Mouse (Mus musculus) myocyte (in vitro differentiated cells): ENCODE results near the gene St3gal3. TPM values are rescaled to one million over a fixed set of nuclear protein-coding genes. Genes with fewer than 3 reads are reported as not detected.

Experiments used
- H3K27me3 ChIP-seq: one replicate; pipeline ENCODE4 v1.6.1; 2011; ENCODE audit not compliant: control insufficient read depth, insufficient read depth, insufficient read length
- H3K36me3 ChIP-seq: one replicate; pipeline ENCODE4 v1.6.1; 2011; ENCODE audit not compliant: control insufficient read depth, insufficient read depth
- H3K4me2 ChIP-seq: one replicate; pipeline ENCODE4 v1.6.1; 2011; ENCODE audit warnings: low read depth, control low read depth
- H3K4me3 ChIP-seq: one replicate; pipeline ENCODE4 v1.5.1; 2011; ENCODE audit warnings: mild to moderate bottlenecking, control low read depth, moderate library complexity
- H3K79me2 ChIP-seq: one replicate; pipeline ENCODE4 v1.6.1; 2011; ENCODE audit not compliant: control insufficient read depth, insufficient read depth
- H3ac ChIP-seq: one replicate; pipeline ENCODE4 v1.6.1; 2011; ENCODE audit not compliant: control insufficient read depth, insufficient read length
- CEBPB ChIP-seq: IDR thresholded peaks from 2 replicates; pipeline ENCODE4 v1.6.1; 2011; ENCODE audit warnings: mild to moderate bottlenecking, moderate library complexity; ENCODE audit not compliant: poor library complexity, insufficient read depth, severe bottlenecking
- E2F4 ChIP-seq: IDR thresholded peaks from one replicate; pipeline ENCODE4 v1.6.1; 2011; ENCODE audit warnings: mild to moderate bottlenecking, control low read depth, moderate library complexity; ENCODE audit not compliant: insufficient read depth
- MAX ChIP-seq: IDR thresholded peaks from one replicate; pipeline ENCODE4 v1.6.1; 2011; ENCODE audit warnings: low read depth, mild to moderate bottlenecking, control low read depth
- MYOD1 ChIP-seq, 3 experiments: IDR thresholded peaks; one replicate each; pipeline ENCODE4 v1.6.1; 2011; ENCODE audit warnings: control low read depth in 2 of 3, low read depth in 2 of 3, mild to moderate bottlenecking in 2 of 3, moderate library complexity in 1 of 3; ENCODE audit not compliant: insufficient read length in 2 of 3, control insufficient read depth in 1 of 3
- MYOG ChIP-seq, 3 experiments: IDR thresholded peaks; one replicate each; pipeline ENCODE4 v1.6.1; 2011; ENCODE audit warnings: control low read depth in 2 of 3, low read depth in 2 of 3, mild to moderate bottlenecking in 2 of 3; ENCODE audit not compliant: insufficient read length in 2 of 3, control insufficient read depth in 1 of 3, insufficient read depth in 1 of 3
- POLR2A ChIP-seq: IDR thresholded peaks from one replicate; pipeline ENCODE4 v1.6.1; 2011; ENCODE audit warnings: low read depth, mild to moderate bottlenecking, control low read depth, moderate library complexity; ENCODE audit not compliant: insufficient read length
- POLR2AphosphoS2 ChIP-seq: IDR thresholded peaks from one replicate; pipeline ENCODE4 v1.6.1; 2011; ENCODE audit warnings: low read depth, control low read depth; ENCODE audit not compliant: insufficient read length
- REST ChIP-seq: IDR thresholded peaks from one replicate; pipeline ENCODE4 v1.6.1; 2011; ENCODE audit warnings: mild to moderate bottlenecking, control low read depth, moderate library complexity; ENCODE audit not compliant: insufficient read depth, insufficient read length
- SRF ChIP-seq: IDR thresholded peaks from one replicate; pipeline ENCODE4 v1.6.1; 2011; ENCODE audit warnings: low read depth; ENCODE audit not compliant: control insufficient read depth, insufficient read length
- TCF12 ChIP-seq: IDR thresholded peaks from one replicate; pipeline ENCODE4 v1.6.1; 2011; ENCODE audit warnings: mild to moderate bottlenecking, control low read depth; ENCODE audit not compliant: poor library complexity, insufficient read depth, severe bottlenecking
- TCF3 ChIP-seq: IDR thresholded peaks from one replicate; pipeline ENCODE4 v1.6.1; 2011; ENCODE audit warnings: low read depth, control low read depth; ENCODE audit not compliant: insufficient read length
- USF1 ChIP-seq: IDR thresholded peaks from one replicate; pipeline ENCODE4 v1.6.1; 2011; ENCODE audit warnings: low read depth, mild to moderate bottlenecking, control low read depth, moderate library complexity
- polyA plus RNA-seq: library from polyadenylated mRNA; unstranded; fragments of >200 nt; fragmentation: generic; extraction: Trizol; gene quantifications from one replicate; pipeline ENCODE4 v1.2.1, GENCODE M21; 2012; ENCODE audit warnings: missing spikeins

Gene St3gal3
- polyA plus RNA-seq, 1 experiment: 45.1 TPM

DNA sequence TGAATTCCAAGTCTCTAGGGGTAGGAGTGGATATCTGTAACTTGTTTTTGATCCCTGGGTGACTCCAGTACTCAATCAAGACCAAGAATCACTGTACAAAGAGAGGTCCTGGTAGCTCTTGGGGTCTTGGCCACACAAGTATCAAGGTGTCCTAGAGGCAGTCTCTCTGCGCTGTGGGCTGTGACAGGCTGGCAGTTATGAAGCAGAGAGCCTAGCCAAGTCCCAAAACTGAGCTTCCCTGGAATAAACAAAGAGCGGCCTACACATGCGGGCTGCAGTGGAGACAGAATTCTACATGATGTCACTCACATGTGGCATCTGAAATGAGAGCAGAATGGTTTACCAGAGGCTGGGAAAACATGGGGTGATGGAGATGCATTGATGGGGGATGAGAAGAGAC is 111.9 kb downstream of the St3gal3 start:
- H3K27me3 ChIP-seq: no peaks in the 10 kb centered on the region
- H3K4me3 ChIP-seq: no peak overlapping the region
- no peak overlapping the region for H3K4me2 ChIP-seq
- H3K79me2 ChIP-seq: no peaks in the 10 kb centered on the region
- no peak overlapping the region for H3ac ChIP-seq
- TF ChIP-seq E2F4 (no peak), TCF12 (no peak), MAX (no peak), TCF3 (no peak), REST (no peak), MYOG (IDR thresholded peaks at IDR 0.05; ENCODE audit: control insufficient read depth in 1 of 3, insufficient read depth in 1 of 3, insufficient read length in 2 of 3, low read depth in 2 of 3) (no peak), CEBPB (no peak), USF1 (no peak), MYOD1 (IDR thresholded peaks at IDR 0.05; ENCODE audit: control insufficient read depth in 1 of 3, insufficient read length in 2 of 3, low read depth in 2 of 3) (no peak), SRF (no peak), POLR2AphosphoS2 (no peak)
- H3K36me3 ChIP-seq: no peaks in the 10 kb centered on the region

DNA sequence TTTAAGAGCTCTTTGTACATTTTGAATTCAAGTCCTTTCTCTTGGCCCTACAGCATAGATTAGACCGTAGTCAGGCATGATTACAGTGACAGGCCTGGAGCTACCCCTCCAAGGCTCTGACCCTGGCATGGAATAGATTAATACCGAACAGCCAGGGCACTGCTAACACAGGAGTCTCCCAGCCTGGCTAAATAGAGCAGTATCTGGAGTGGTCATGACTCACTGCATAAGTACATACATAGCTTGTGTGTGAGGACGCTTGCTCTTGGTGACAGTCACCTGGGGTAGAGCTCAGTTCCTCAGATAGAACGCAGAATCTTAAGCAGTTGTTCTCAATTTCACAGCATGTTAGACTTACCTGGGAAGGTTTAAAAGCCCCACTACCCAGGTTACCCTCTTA is 112.3 kb downstream of the St3gal3 start:
- H3K79me2 ChIP-seq: no peaks in the 10 kb centered on the region
- H3K4me2 ChIP-seq: no peak overlapping the region
- no peak for TF ChIP-seq MAX
- no peak for TF ChIP-seq USF1
- no peak for TF ChIP-seq TCF12
- TF ChIP-seq SRF: no peak
- TF ChIP-seq POLR2AphosphoS2: no peak
- no peak for TF ChIP-seq CEBPB
- H3ac ChIP-seq: no peak overlapping the region
- H3K36me3 ChIP-seq: no peaks in the 10 kb centered on the region
- no peak overlapping the region for H3K4me3 ChIP-seq
- H3K27me3 ChIP-seq: no peaks in the 10 kb centered on the region

DNA sequence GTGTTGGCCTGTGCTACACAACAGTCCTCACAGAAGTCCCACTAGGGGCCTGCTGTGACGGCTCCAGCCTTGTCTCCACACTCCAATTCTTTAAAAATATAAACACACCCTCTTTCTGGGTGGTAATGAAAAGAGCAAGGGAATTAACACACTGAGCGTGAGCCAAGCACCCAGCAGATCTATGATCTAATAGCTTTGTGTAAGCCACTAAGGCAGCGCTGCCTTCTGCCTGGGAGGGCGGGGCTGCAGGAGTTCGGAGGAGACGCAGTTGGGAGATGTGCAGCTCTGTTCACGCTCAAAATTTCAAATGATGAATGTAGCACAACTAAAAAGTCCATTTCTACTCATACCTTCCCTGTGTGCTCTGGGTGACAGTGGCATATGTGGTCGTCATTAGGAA is 115.1 kb downstream of the St3gal3 start:
- TF ChIP-seq TCF12 (no peak), POLR2A (no peak), REST (no peak), USF1 (no peak), E2F4 (no peak), TCF3 (no peak), MYOD1 (IDR thresholded peaks at IDR 0.05; ENCODE audit: control insufficient read depth in 1 of 3, insufficient read length in 2 of 3, low read depth in 2 of 3) (no peak), SRF (no peak), MAX (no peak), MYOG (IDR thresholded peaks at IDR 0.05; ENCODE audit: control insufficient read depth in 1 of 3, insufficient read depth in 1 of 3, insufficient read length in 2 of 3, low read depth in 2 of 3) (no peak), POLR2AphosphoS2 (no peak), CEBPB (no peak)
- no peaks in the 10 kb centered on the region for H3K36me3 ChIP-seq
- no peaks in the 10 kb centered on the region for H3K27me3 ChIP-seq
- H3K79me2 ChIP-seq: no peaks in the 10 kb centered on the region
- no peak overlapping the region for H3ac ChIP-seq
- no peak overlapping the region for H3K4me3 ChIP-seq
- H3K4me2 ChIP-seq: no peak overlapping the region

DNA sequence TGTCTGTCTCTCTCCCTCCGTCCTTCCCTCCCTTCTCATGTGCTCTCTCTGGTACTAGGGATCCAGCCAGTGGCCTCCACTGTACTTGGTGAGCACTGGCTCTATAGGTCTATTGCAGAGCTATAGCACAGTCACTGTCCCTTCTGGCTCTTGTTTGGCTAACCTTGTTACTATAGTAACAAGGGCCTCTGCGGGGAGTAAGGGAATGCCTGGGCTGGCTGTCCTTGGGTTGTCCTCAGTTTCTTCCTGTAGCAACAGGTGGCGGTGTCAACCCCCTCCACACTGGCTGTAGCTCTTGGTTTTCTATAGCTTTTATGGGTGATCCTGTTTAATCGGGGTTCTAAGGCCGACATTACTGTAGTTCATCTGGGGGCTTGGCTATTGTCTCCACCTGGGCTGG is 115.5 kb downstream of the St3gal3 start:
- H3K79me2 ChIP-seq: no peaks in the 10 kb centered on the region
- H3ac ChIP-seq: no peak overlapping the region
- H3K4me2 ChIP-seq: no peak overlapping the region
- TF ChIP-seq MYOG (IDR thresholded peaks at IDR 0.05; ENCODE audit: control insufficient read depth in 1 of 3, insufficient read depth in 1 of 3, insufficient read length in 2 of 3, low read depth in 2 of 3) (no peak), POLR2A (no peak), REST (no peak), SRF (no peak), POLR2AphosphoS2 (no peak), MYOD1 (IDR thresholded peaks at IDR 0.05; ENCODE audit: control insufficient read depth in 1 of 3, insufficient read length in 2 of 3, low read depth in 2 of 3) (no peak), CEBPB (no peak), TCF3 (no peak), TCF12 (no peak), E2F4 (no peak), MAX (no peak), USF1 (no peak)
- H3K36me3 ChIP-seq: no peaks in the 10 kb centered on the region
- no peaks in the 10 kb centered on the region for H3K27me3 ChIP-seq
- no peak overlapping the region for H3K4me3 ChIP-seq
